Mouse (Mus musculus) neural tube, embryonic 10.5 days (tissue): Measurements from ENCODE around the gene Adgrd1.

Source experiments
- DNase-seq: peaks from one replicate; pipeline ENCODE4 v3.0.0-alpha.2; 2017; ENCODE audit warnings: low spot score; ENCODE audit errors: extremely low spot score

The Adgrd1 gene

GRCm38 (mm10) chr5:129196501-129196900 lies 100.0 kb downstream of the Adgrd1 start:
- DNase-seq = no peak

GRCm38 (mm10) chr5:129196971-129197519 lies 100.5 kb downstream of the Adgrd1 start:
- DNase-seq = no peak

- DNase-seq = no peak
These were observed 103.6 kb downstream of the Adgrd1 start for GRCm38 (mm10) chr5:129200132-129200531.

GRCm38 (mm10) chr5:129208279-129208678 lies 111.7 kb downstream of the Adgrd1 start:
- DNase-seq = no peak

DNA sequence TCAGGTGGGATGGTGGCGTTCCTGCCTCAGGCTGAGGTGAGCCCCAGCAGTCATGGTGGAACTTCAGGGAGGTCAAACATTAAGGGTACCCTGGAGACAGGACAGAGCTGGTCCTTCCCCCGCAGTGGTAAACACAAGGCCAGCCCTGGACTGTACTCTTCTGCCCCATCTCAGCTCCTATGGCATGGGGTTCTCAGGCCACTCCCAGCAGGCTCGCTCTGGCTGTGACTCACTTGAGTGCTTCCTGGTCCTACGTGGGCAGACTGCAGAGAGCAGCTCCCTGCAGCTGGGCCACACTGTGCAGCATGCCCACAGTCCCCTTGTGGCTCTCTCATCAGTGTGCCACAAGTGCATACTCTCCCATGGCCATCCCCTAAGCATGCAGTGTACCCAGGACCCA lies 112.3 kb downstream of the Adgrd1 start:
- no peak for DNase-seq

DNA sequence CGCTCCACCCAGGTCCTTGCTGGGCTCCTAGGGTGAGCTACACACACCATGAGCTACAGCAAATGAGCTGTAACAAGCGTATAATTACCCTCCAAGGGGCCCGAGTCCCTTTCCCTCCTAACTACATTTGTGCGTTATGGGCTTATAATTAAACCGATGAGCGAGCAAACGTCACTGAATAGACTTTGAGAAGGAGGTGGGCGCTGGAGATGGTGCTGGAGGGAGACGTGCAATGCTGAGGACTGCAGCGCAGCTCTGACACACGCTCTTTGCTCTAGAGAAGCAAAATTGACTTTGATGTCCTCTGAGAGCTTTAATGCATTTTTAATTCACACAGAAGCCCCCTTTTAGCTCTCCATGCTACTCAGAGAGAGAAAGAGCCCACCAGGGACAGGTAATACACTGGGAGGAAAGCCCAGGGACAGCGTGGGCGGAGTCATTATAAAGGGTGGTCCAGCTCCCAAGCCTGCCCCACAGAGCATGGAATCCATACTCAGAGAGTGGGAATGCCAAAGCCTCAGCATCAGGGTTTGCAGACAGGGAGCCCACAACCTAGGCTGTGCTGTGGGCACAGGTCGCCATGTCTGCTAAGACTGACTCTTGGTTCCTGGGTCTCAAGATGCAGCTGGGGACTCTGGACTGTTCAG lies 115.0 kb downstream of the Adgrd1 start:
- no peak for DNase-seq

DNA sequence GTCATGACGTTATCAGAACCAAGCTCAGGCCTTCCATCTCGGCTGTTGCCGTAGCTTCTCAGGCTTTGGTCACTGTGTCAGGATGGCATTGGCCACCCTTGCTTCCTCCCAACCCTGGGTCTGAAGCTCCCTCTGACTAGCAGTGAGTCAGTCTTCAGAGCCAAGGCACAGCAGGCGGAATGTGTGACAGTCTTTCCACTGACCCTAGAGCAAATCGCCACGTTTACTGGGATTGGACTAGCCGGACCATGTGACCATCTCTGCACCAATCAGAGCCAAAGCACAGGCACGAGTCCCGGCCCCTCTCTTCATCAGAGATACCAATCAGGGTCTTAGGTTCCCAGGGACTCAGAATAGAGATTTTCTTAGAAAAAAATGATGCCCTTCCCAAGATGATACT lies 117.5 kb downstream of the Adgrd1 start:
- no peak for DNase-seq

DNA sequence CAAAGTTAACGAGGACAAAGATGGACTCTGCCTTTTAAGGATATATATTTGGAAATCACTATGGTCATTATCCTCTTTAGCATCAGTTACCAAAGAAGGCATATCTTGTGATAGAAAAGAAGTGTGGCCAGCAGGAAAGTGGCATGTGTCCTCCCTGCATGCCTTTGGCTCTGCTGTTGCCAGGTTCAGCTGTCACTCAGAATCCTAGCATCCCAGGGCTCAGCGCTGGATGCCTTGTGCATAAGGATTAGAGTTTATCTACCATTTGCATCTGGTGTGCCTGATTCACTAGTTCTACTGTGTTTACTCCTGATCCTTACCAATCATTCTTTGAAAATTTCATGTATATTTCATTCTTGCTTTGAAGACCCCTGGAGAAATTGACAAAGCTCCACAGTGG lies 119.5 kb downstream of the Adgrd1 start:
- DNase-seq = no peak

DNA sequence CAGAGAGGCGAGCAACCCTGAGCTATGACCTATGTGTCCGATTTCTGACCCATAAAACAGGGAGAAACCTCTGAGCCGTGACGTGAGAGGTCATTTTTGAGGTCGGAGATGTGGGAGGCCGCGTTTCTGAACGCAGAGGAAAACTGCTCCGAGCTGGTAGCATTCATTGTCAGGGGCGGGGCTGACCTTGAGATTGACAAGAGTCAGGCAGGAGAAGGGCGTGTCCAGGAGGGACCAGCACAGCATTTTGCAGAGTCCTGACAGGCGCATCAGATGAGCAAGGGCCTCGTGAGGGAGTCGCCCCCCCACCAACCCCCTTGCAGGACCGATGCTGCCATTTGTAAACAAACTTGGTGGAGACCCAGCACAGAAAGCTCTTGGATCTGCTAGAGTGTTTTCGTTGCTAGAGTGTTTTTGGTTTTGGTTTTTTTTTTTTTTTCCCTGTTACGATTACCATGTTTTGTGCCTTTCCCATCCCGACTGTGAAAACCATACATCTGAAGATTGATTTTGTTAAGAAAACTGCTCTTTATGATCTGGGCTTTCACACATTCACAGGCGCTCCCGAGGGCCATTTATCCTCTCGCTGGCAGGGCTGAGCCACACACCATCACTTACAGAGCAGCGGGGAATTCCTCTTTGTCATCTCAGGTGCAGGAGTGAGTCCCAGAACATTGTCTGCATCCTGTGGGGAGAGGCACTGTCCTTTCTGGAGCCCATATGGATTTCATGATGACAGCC lies 121.1 kb downstream of the Adgrd1 start:
- peak; percentile 56 for DNase-seq

DNA sequence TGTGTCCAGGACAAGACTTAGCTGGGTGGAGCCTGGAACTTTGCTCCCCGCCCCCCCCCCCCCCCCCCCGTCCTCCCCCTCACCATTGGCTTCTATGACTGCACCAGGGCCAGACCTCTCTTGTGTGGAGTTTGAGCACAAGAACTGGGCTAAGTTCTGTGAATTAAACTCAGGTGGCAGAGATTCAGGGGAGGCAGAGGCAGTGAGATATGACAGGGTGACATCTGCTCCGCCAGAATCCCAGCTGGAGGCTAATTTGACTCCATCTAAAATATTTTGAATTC lies 121.6 kb downstream of the Adgrd1 start:
- peak; percentile 55 for DNase-seq

GRCm38 (mm10) chr5:129218537-129218981 lies 122.0 kb downstream of the Adgrd1 start:
- DNase-seq = no peak

DNA sequence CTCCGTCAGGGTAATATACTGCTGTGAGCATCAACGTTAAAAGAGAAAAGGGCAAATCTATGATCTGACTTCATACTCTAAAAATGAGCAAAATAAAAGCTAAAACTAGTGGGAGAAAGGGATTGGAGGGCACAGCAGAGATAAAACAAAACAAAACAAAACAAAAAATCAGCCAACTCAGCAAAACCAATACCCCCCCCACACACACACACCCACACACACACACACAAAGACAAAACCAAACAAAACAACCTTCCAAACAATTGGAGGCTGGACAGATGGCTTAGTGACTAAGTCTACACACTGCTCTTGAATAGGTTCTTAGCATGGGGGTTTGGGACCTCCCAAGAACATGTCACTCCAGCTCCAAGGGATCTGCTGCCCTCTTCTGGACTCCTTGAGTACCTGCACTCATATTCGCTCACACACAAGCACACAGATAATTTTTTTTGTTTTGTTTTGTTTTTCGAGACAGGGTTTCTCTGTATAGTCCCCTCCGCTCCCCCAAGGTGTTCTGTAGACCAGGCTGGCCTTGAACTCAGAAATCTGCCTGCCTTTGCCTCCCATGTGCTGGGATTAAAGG lies 122.7 kb downstream of the Adgrd1 start:
- no peak for DNase-seq

DNA sequence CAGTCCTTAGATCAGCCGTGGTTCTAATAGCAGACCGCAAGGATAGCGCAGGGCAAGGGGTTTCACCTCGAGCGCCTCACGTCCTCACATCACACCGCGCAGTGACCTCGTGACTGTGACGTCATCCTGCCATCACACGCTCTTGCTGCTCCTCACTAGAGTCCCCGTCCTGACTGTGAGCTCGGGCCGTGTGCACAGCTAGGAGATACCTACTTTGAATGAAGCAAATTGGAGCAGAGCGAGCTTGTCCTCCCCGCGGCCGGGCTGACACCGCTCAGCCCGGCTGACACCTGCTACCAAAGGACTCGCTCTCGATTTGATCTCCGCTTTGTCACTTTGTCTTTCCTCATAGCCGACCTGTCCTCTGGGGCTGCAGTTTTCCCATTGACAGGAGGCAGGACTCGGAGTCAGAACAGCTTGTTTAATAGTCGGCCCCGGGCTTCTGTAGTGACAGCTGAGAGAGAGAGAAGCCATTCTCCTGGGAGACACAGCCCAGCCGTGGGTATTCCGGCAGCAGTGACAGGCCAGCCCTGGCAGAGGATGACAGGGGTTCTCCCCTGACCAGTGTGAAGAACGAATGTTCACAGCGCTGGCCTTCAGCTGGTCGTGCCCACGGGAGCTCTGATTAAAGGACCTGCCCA lies 129.4 kb downstream of the Adgrd1 start:
- no peak for DNase-seq

- no peak for DNase-seq
These were observed 131.6 kb downstream of the Adgrd1 start for GRCm38 (mm10) chr5:129228171-129228570.

- no peak for DNase-seq
These were observed 136.8 kb downstream of the Adgrd1 start for GRCm38 (mm10) chr5:129233301-129233700.

- no peak for DNase-seq
These were observed 137.4 kb downstream of the Adgrd1 start for GRCm38 (mm10) chr5:129233881-129234432.

GRCm38 (mm10) chr5:129236366-129236765 lies 139.8 kb downstream of the Adgrd1 start:
- no peak for DNase-seq

- DNase-seq = no peak
These were observed 145.3 kb downstream of the Adgrd1 start for GRCm38 (mm10) chr5:129241865-129242264.

DNA sequence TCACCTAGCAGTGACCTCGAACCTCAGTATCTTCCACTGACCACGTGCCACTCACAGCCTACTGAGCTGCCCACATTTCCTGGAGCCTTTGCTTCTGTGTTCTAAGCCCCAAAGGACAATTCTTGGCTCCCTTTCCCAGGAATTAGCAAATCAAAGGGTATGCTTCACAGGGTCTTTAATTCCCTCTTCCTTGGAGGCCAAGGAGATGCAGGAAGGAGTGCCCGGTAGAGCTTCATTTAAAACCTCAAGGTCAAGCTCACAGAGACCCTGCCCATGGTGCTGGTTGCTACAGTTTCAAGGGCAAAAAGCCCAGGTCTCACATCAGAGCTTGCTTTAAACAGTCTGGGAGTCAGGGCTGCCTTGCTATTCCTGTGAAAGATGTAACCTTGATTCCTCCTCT lies 145.7 kb downstream of the Adgrd1 start:
- no peak for DNase-seq

- DNase-seq = no peak
These were observed 146.6 kb downstream of the Adgrd1 start for GRCm38 (mm10) chr5:129243120-129243519.

DNA sequence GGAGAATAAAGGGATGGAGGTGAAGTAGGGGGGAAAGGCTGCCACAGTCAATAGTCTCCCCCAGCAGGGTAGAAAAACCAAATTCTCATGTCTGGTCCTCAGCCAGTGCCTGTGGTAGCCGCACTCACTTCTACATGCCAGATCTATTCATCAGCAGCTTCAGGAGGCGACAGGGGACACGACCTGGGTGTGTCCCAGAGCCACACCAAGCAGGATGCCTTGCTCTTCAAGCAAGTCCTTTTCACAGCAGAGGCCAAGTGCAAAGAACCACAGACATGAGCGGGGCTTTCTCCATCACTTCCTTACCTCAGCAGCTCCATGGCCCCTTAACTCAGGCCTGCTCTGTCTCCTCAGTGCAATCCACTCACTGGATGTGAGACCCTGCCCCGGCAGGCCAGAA lies 147.8 kb downstream of the Adgrd1 start:
- DNase-seq = no peak

GRCm38 (mm10) chr5:129249080-129249479 lies 152.5 kb downstream of the Adgrd1 start:
- DNase-seq = no peak
